Mouse (Mus musculus) midbrain, embryonic 15.5 days (tissue): ENCODE data around the gene Shank2. TPM values are rescaled to one million over a fixed set of nuclear protein-coding genes. Genes with fewer than 3 reads are reported as not detected.

Experiments used
- ATAC-seq: fragments of 200-750 bp; cut with Nextera tagmentation; replicated peaks from 2 replicates; pipeline ENCODE4 v1.8.0; 2017; ENCODE audit warnings: moderate TSS enrichment
- H3K27ac ChIP-seq: fragments of 300-500 bp; sonication (generic); 2 replicates; pipeline ENCODE4 v1.5.1; 2015; ENCODE audit warnings: mild to moderate bottlenecking, inconsistent platforms
- H3K27me3 ChIP-seq: fragments of 300-500 bp; sonication (generic); replicated peaks from 2 replicates; pipeline ENCODE4 v1.6.1; 2015; ENCODE audit warnings: inconsistent platforms
- H3K36me3 ChIP-seq: fragments of 300-500 bp; sonication (generic); replicated peaks from 2 replicates; pipeline ENCODE4 v1.6.1; 2015; ENCODE audit warnings: inconsistent platforms
- H3K4me1 ChIP-seq: fragments of 300-500 bp; sonication (generic); 2 replicates; pipeline ENCODE4 v1.6.1; 2015; ENCODE audit warnings: inconsistent platforms
- H3K4me2 ChIP-seq: fragments of 300-500 bp; sonication (generic); 2 replicates; pipeline ENCODE4 v1.6.1; 2015; ENCODE audit warnings: inconsistent platforms, mild to moderate bottlenecking, moderate library complexity
- H3K4me3 ChIP-seq: fragments of 300-500 bp; sonication (generic); 2 replicates; pipeline ENCODE4 v1.5.1; 2015; ENCODE audit warnings: mild to moderate bottlenecking, inconsistent platforms
- H3K9ac ChIP-seq: fragments of 300-500 bp; sonication (generic); 2 replicates; pipeline ENCODE4 v1.6.1; 2015; ENCODE audit warnings: mild to moderate bottlenecking, inconsistent platforms
- H3K9me3 ChIP-seq: fragments of 300-500 bp; sonication (generic); 2 replicates; pipeline ENCODE4 v1.6.1; 2016; ENCODE audit warnings: inconsistent platforms
- WGBS: fragments of 180-500 bp; shearing (Covaris S2); methylation state at CpG from one replicate; pipeline ENCODE4 v1.1.7; 2015; ENCODE audit warnings: mixed read lengths; 5-methylcytosine and 5-hydroxymethylcytosine counted together
- polyA plus RNA-seq: library from polyadenylated mRNA; unstranded; fragments of >200 nt; fragmentation: Nextera tagmentation; extraction: Ambion mirVana; gene quantifications from 2 replicates; pipeline ENCODE4 v1.2.1, GENCODE M21; 2015

Gene Shank2
- polyA plus RNA-seq, 1 experiment from 2014 or later, result 10.5 TPM

- no peaks in the 10 kb centered on the region for H3K36me3 ChIP-seq
- no peak overlapping the region for H3K4me3 ChIP-seq
- no peaks in the 10 kb centered on the region for H3K9me3 ChIP-seq
- ATAC-seq, result 0 out of 2 replicates have a peak, but pooled peaks have one; percentile 33
- H3K4me2 ChIP-seq, result no peak overlapping the region
- no peaks in the 10 kb centered on the region for H3K27me3 ChIP-seq
- WGBS, result 70% methylated on average over 1 of the region's 1 CpGs
- H3K27ac ChIP-seq, result no peak overlapping the region
- H3K4me1 ChIP-seq, result no peaks in the 10 kb centered on the region
- no peak overlapping the region for H3K9ac ChIP-seq
These were observed 79.7 kb downstream of the Shank2 start for GRCm38 (mm10) chr7:144081448-144081847.

GRCm38 (mm10) chr7:144081963-144082362 lies 80.2 kb downstream of the Shank2 start:
- H3K36me3 ChIP-seq, result no peaks in the 10 kb centered on the region
- no peak overlapping the region for H3K4me3 ChIP-seq
- 0 out of 2 replicates have a peak, but pooled peaks have one; percentile 30 for ATAC-seq
- H3K9ac ChIP-seq, result no peak overlapping the region
- WGBS, result 68% methylated on average over 2 of the region's 2 CpGs
- H3K27me3 ChIP-seq, result no peaks in the 10 kb centered on the region
- no peaks in the 10 kb centered on the region; the same call in 1 of the 2 replicates for H3K4me1 ChIP-seq
- no peak overlapping the region for H3K4me2 ChIP-seq
- no peaks in the 10 kb centered on the region for H3K9me3 ChIP-seq
- H3K27ac ChIP-seq, result no peak overlapping the region

GRCm38 (mm10) chr7:144087277-144087676 lies 85.5 kb downstream of the Shank2 start:
- H3K4me1 ChIP-seq, result no peaks in the 10 kb centered on the region; the same call in 1 of the 2 replicates
- H3K9ac ChIP-seq, result no peak overlapping the region
- no peaks in the 10 kb centered on the region for H3K9me3 ChIP-seq
- no peaks in the 10 kb centered on the region for H3K36me3 ChIP-seq
- no peak overlapping the region for H3K27ac ChIP-seq
- no peaks in the 10 kb centered on the region for H3K27me3 ChIP-seq
- ATAC-seq, result no peak
- H3K4me2 ChIP-seq, result no peak overlapping the region
- no peak overlapping the region for H3K4me3 ChIP-seq
- 16% methylated on average over 2 of the region's 2 CpGs for WGBS

GRCm38 (mm10) chr7:144094132-144094531 lies 92.4 kb downstream of the Shank2 start:
- no peaks in the 10 kb centered on the region for H3K4me1 ChIP-seq
- ATAC-seq, result no peak
- H3K9me3 ChIP-seq, result no peaks in the 10 kb centered on the region
- no peaks in the 10 kb centered on the region for H3K36me3 ChIP-seq
- no peaks in the 10 kb centered on the region for H3K27me3 ChIP-seq
- H3K27ac ChIP-seq, result no peak overlapping the region
- 84% methylated on average over 12 of the region's 12 CpGs for WGBS
- H3K4me3 ChIP-seq, result no peak overlapping the region
- H3K9ac ChIP-seq, result no peak overlapping the region
- no peak overlapping the region for H3K4me2 ChIP-seq

- no peak overlapping the region for H3K27ac ChIP-seq
- H3K9me3 ChIP-seq, result no peaks in the 10 kb centered on the region
- no peaks in the 10 kb centered on the region for H3K27me3 ChIP-seq
- H3K36me3 ChIP-seq, result no peaks in the 10 kb centered on the region
- H3K4me3 ChIP-seq, result no peak overlapping the region
- 12% methylated on average over 2 of the region's 2 CpGs for WGBS
- H3K4me1 ChIP-seq, result no peaks in the 10 kb centered on the region
- no peak for ATAC-seq
- no peak overlapping the region for H3K9ac ChIP-seq
- H3K4me2 ChIP-seq, result no peak overlapping the region
These were observed 95.6 kb downstream of the Shank2 start for GRCm38 (mm10) chr7:144097314-144097713.

- Histone ChIP-seq H3K4me2 (no peak overlapping the region), H3K27me3 (no peaks in the 10 kb centered on the region), H3K4me1 (peaks cover 10% of the 10 kb centered on the region; the same call in 1 of the 2 replicates), H3K9me3 (no peaks in the 10 kb centered on the region), H3K36me3 (no peaks in the 10 kb centered on the region), H3K27ac (no peak overlapping the region), H3K9ac (no peak overlapping the region), H3K4me3 (no peak overlapping the region)
- ATAC-seq, result no peak
- WGBS, result 75% methylated on average over 4 of the region's 4 CpGs
These were observed 100.7 kb downstream of the Shank2 start for GRCm38 (mm10) chr7:144102222-144102980.

- WGBS, result 15% methylated on average over 1 of the region's 1 CpGs
- Histone ChIP-seq H3K4me1 (peaks cover 15% of the 10 kb centered on the region), H3K36me3 (no peaks in the 10 kb centered on the region), H3K27ac (no peak overlapping the region), H3K4me3 (no peak overlapping the region), H3K4me2 (no peak overlapping the region), H3K27me3 (no peaks in the 10 kb centered on the region), H3K9me3 (no peaks in the 10 kb centered on the region), H3K9ac (no peak overlapping the region)
- ATAC-seq, result no peak
These were observed 104.2 kb downstream of the Shank2 start for GRCm38 (mm10) chr7:144105952-144106351.

- no peaks in the 10 kb centered on the region for H3K27me3 ChIP-seq
- no peak; the same call in 1 of the 2 replicates for ATAC-seq
- H3K4me1 ChIP-seq, result peaks cover 20% of the 10 kb centered on the region
- no peaks in the 10 kb centered on the region for H3K36me3 ChIP-seq
- no peak overlapping the region for H3K4me3 ChIP-seq
- 8% methylated on average over 9 of the region's 9 CpGs for WGBS
- no peak overlapping the region for H3K4me2 ChIP-seq
- no peaks in the 10 kb centered on the region for H3K9me3 ChIP-seq
- H3K9ac ChIP-seq, result no peak overlapping the region
- H3K27ac ChIP-seq, result no peak overlapping the region
These were observed 104.8 kb downstream of the Shank2 start for GRCm38 (mm10) chr7:144106352-144107011.

- Histone ChIP-seq H3K36me3 (no peaks in the 10 kb centered on the region), H3K27ac (no peak overlapping the region), H3K4me2 (no peak overlapping the region), H3K4me3 (no peak overlapping the region), H3K4me1 (peaks cover 28% of the 10 kb centered on the region), H3K9ac (no peak overlapping the region), H3K9me3 (no peaks in the 10 kb centered on the region), H3K27me3 (no peaks in the 10 kb centered on the region)
- 64% methylated on average over 5 of the region's 5 CpGs for WGBS
- no peak for ATAC-seq
These were observed 106.4 kb downstream of the Shank2 start for GRCm38 (mm10) chr7:144108141-144108540.

- Histone ChIP-seq H3K9ac (no peak overlapping the region), H3K4me1 (peaks cover 27% of the 10 kb centered on the region), H3K27me3 (no peaks in the 10 kb centered on the region), H3K4me2 (no peak overlapping the region), H3K36me3 (no peaks in the 10 kb centered on the region), H3K9me3 (no peaks in the 10 kb centered on the region), H3K4me3 (no peak overlapping the region), H3K27ac (peak overlapping the region; percentile 46; the same call in 1 of the 2 replicates)
- WGBS, result 30% methylated on average over 4 of the region's 4 CpGs
- ATAC-seq, result 0 out of 2 replicates have a peak, but pooled peaks have one; percentile 27
These were observed 109.4 kb downstream of the Shank2 start for GRCm38 (mm10) chr7:144111026-144111604.

GRCm38 (mm10) chr7:144111981-144112380 lies 110.3 kb downstream of the Shank2 start:
- H3K4me1 ChIP-seq, result peaks cover 18% of the 10 kb centered on the region
- H3K9me3 ChIP-seq, result no peaks in the 10 kb centered on the region
- no peak for ATAC-seq
- H3K27me3 ChIP-seq, result no peaks in the 10 kb centered on the region
- WGBS, result 69% methylated on average over 3 of the region's 3 CpGs
- H3K36me3 ChIP-seq, result no peaks in the 10 kb centered on the region
- H3K9ac ChIP-seq, result no peak overlapping the region
- no peak overlapping the region for H3K4me3 ChIP-seq
- H3K27ac ChIP-seq, result no peak overlapping the region
- H3K4me2 ChIP-seq, result no peak overlapping the region

- H3K4me3 ChIP-seq, result no peak overlapping the region
- no peak for ATAC-seq
- no peaks in the 10 kb centered on the region for H3K9me3 ChIP-seq
- peaks cover 13% of the 10 kb centered on the region for H3K4me1 ChIP-seq
- H3K27me3 ChIP-seq, result no peaks in the 10 kb centered on the region
- no peak overlapping the region for H3K4me2 ChIP-seq
- H3K36me3 ChIP-seq, result no peaks in the 10 kb centered on the region
- H3K27ac ChIP-seq, result no peak overlapping the region
- no peak overlapping the region for H3K9ac ChIP-seq
- WGBS, result 78% methylated on average over 3 of the region's 3 CpGs
These were observed 112.5 kb downstream of the Shank2 start for GRCm38 (mm10) chr7:144114230-144114629.
